Mouse (Mus musculus) skeletal muscle tissue, adult 2 months (tissue): ENCODE data around the gene Dnajc25.
A peak's percentile ranks its signal among the peaks of the same experiment; 100 is the strongest.

Source experiments
- DNase-seq: peaks from one replicate; pipeline ENCODE4 v3.0.0-alpha.2; 2012; ENCODE audit warnings: low read depth, low spot score

Gene Dnajc25

GRCm38 (mm10) chr4:59006211-59006610, 11.3 kb downstream of the Dnajc25 start:
- DNase-seq: peak; percentile 30

GRCm38 (mm10) chr4:59007016-59007415, 12.2 kb downstream of the Dnajc25 start:
- DNase-seq: no peak

- DNase-seq: no peak
Observed at GRCm38 (mm10) chr4:59007974-59008373, 13.1 kb downstream of the Dnajc25 start.

- DNase-seq: no peak
Observed at GRCm38 (mm10) chr4:59009186-59009585, 14.3 kb downstream of the Dnajc25 start.

- DNase-seq: no peak
Observed at GRCm38 (mm10) chr4:59009696-59010095, 14.8 kb downstream of the Dnajc25 start.

GRCm38 (mm10) chr4:59011446-59011845, 16.6 kb downstream of the Dnajc25 start:
- no peak for DNase-seq

- DNase-seq: peak; percentile 45
Observed at GRCm38 (mm10) chr4:59015181-59015580, 20.3 kb downstream of the Dnajc25 start.

GRCm38 (mm10) chr4:59016922-59017321, 22.1 kb downstream of the Dnajc25 start:
- no peak for DNase-seq

GRCm38 (mm10) chr4:59034325-59034917, 39.6 kb downstream of the Dnajc25 start:
- DNase-seq: no peak

- no peak for DNase-seq
Observed at GRCm38 (mm10) chr4:59034918-59035785, 40.3 kb downstream of the Dnajc25 start, which contains the start of gene Gng10. Gene Gng10, plus strand, starts transcription at chr4:59035088.

- DNase-seq: no peak
Observed at GRCm38 (mm10) chr4:59035786-59036350, 41.0 kb downstream of the Dnajc25 start.

GRCm38 (mm10) chr4:59036490-59037127, 41.7 kb downstream of the Dnajc25 start:
- peak; percentile 62 for DNase-seq

GRCm38 (mm10) chr4:59037525-59037924, 42.7 kb downstream of the Dnajc25 start:
- no peak for DNase-seq

- DNase-seq: no peak
Observed at GRCm38 (mm10) chr4:59040397-59041287, 45.8 kb downstream of the Dnajc25 start.

GRCm38 (mm10) chr4:59043074-59043473, 48.2 kb downstream of the Dnajc25 start:
- DNase-seq: no peak

GRCm38 (mm10) chr4:59043891-59044290, 49.0 kb downstream of the Dnajc25 start:
- no peak for DNase-seq

- DNase-seq: no peak
Observed at GRCm38 (mm10) chr4:59047222-59047621, 52.4 kb downstream of the Dnajc25 start.

GRCm38 (mm10) chr4:59051081-59051480, 56.2 kb downstream of the Dnajc25 start:
- no peak for DNase-seq

- no peak for DNase-seq
Observed at GRCm38 (mm10) chr4:59057929-59058328, 63.1 kb downstream of the Dnajc25 start.

- no peak for DNase-seq
Observed at GRCm38 (mm10) chr4:59062526-59062925, 67.7 kb downstream of the Dnajc25 start.

- no peak for DNase-seq
Observed at GRCm38 (mm10) chr4:59069276-59069675, 74.4 kb downstream of the Dnajc25 start.
